Mouse (Mus musculus) G1E (cell line): ENCODE measurements around the gene Pgm2.

ENCODE experiments used
- CTCF ChIP-seq: IDR thresholded peaks from 2 replicates; pipeline ENCODE4 v1.5.1; 2012; ENCODE audit warnings: low read depth, low read length, inconsistent platforms, mixed read lengths
- POLR2AphosphoS5 ChIP-seq: IDR thresholded peaks from 2 replicates; pipeline ENCODE4 v1.6.1; 2012; ENCODE audit warnings: low read depth, low read length, inconsistent platforms; ENCODE audit not compliant: insufficient replicate concordance
- TAL1 ChIP-seq: conservative IDR thresholded peaks from 2 replicates; pipeline ENCODE4 v1.6.1; 2012; ENCODE audit warnings: low read depth, low read length, inconsistent platforms, mixed read lengths

GRCm38 (mm10) chr5:64173302-64173701 is 80.6 kb downstream of the Pgm2 start:
- TF ChIP-seq POLR2AphosphoS5 (no peak), CTCF (no peak), TAL1 (no peak)
